Mouse (Mus musculus): ENCODE results near the gene Slf1. TPM values are rescaled to one million over a fixed set of nuclear protein-coding genes. Genes with fewer than 3 reads are reported as not detected.

Slf1 gene
- polyA plus RNA-seq, 1 experiment from 2014 or later, result 30.4 TPM

Other genes starting within 250 kb of the Slf1 start
- 11.1 and 11.2 TPM in 2 replicates for gene 2210408I21Rik, start 67 bp upstream of the Slf1 start, polyA plus RNA-seq (2015; fragmentation: Nextera tagmentation; extraction: Ambion mirVana)